Mouse (Mus musculus): Measurements from ENCODE around the gene Hic2.

GRCm38 (mm10) chr16:17226496-17226895 lies 6.9 kb upstream of the Hic2 start:
- TF ChIP-seq CTCF (IDR thresholded peaks at IDR 0.05; ENCODE audit: control insufficient read depth, insufficient read depth, low read length) (no peak), POLR2A (IDR thresholded peaks at IDR 0.05; ENCODE audit: borderline replicate concordance, control insufficient read depth, low read depth, low read length) (no peak)
